Mouse (Mus musculus) left cerebral cortex, adult 11 months (tissue): Measurements from ENCODE around the gene Ypel2.

Experiments used
- DNase-seq: peaks from one replicate; pipeline ENCODE4 v3.0.0; 2022; ENCODE audit warnings: low spot score

The Ypel2 gene

GRCm38 (mm10) chr11:86961510-86962303 lies 31.8 kb downstream of the Ypel2 start:
- DNase-seq, result no peak

GRCm38 (mm10) chr11:86960331-86960730 lies 33.2 kb downstream of the Ypel2 start:
- DNase-seq, result no peak

GRCm38 (mm10) chr11:86958721-86959675 lies 34.5 kb downstream of the Ypel2 start:
- DNase-seq, result no peak

- DNase-seq, result no peak
These were observed 35.3 kb downstream of the Ypel2 start for GRCm38 (mm10) chr11:86958182-86958581.

GRCm38 (mm10) chr11:86956363-86956762 lies 37.1 kb downstream of the Ypel2 start:
- DNase-seq, result no peak

GRCm38 (mm10) chr11:86954616-86955270 lies 38.8 kb downstream of the Ypel2 start:
- DNase-seq, result no peak

GRCm38 (mm10) chr11:86953096-86953495 lies 40.4 kb downstream of the Ypel2 start:
- no peak for DNase-seq

GRCm38 (mm10) chr11:86952659-86953058 lies 40.8 kb downstream of the Ypel2 start:
- DNase-seq, result no peak

GRCm38 (mm10) chr11:86951672-86952071 lies 41.8 kb downstream of the Ypel2 start:
- no peak for DNase-seq

- no peak for DNase-seq
These were observed 43.0 kb downstream of the Ypel2 start for GRCm38 (mm10) chr11:86950491-86950890.

GRCm38 (mm10) chr11:86949951-86950441 lies 43.5 kb downstream of the Ypel2 start:
- no peak for DNase-seq

GRCm38 (mm10) chr11:86946644-86947195 lies 46.8 kb downstream of the Ypel2 start:
- no peak for DNase-seq

GRCm38 (mm10) chr11:86945933-86946332 lies 47.6 kb downstream of the Ypel2 start:
- DNase-seq, result no peak

- no peak for DNase-seq
These were observed 48.4 kb downstream of the Ypel2 start for GRCm38 (mm10) chr11:86945058-86945457.

GRCm38 (mm10) chr11:86944539-86944938 lies 49.0 kb downstream of the Ypel2 start:
- peak; percentile 58 for DNase-seq

GRCm38 (mm10) chr11:86941904-86942303 lies 51.6 kb downstream of the Ypel2 start:
- DNase-seq, result no peak

GRCm38 (mm10) chr11:86939503-86939902 lies 54.0 kb downstream of the Ypel2 start:
- no peak for DNase-seq

- DNase-seq, result no peak
These were observed 55.0 kb downstream of the Ypel2 start for GRCm38 (mm10) chr11:86938551-86938950.

- no peak for DNase-seq
These were observed 55.4 kb downstream of the Ypel2 start for GRCm38 (mm10) chr11:86938108-86938507.

- DNase-seq, result no peak
These were observed 56.6 kb downstream of the Ypel2 start for GRCm38 (mm10) chr11:86936938-86937337.

- no peak for DNase-seq
These were observed 58.6 kb downstream of the Ypel2 start for GRCm38 (mm10) chr11:86934895-86935294.

GRCm38 (mm10) chr11:86932201-86932600 lies 61.3 kb downstream of the Ypel2 start:
- DNase-seq, result no peak
